Mouse (Mus musculus) heart, postnatal 0 days (tissue): ENCODE data around the gene 1190005I06Rik.

Source experiments
- CTCF ChIP-seq: IDR thresholded peaks from 2 replicates; pipeline ENCODE4 v1.5.1; 2016; ENCODE audit warnings: antibody characterized with exemption, control low read depth, low read depth
- EP300 ChIP-seq: IDR thresholded peaks from 2 replicates; pipeline ENCODE4 v1.6.1; 2016; ENCODE audit warnings: antibody characterized with exemption, low read depth

GRCm38 (mm10) chr8:120666807-120667470 is 19.5 kb upstream of the 1190005I06Rik start:
- TF ChIP-seq CTCF = no peak
- no peak for TF ChIP-seq EP300
